Mouse (Mus musculus): ENCODE measurements around the gene Rnf208.

- no peak for TF ChIP-seq CTCF (conservative IDR thresholded peaks at IDR 0.05; ENCODE audit: insufficient read depth, insufficient read length, low read depth, low read length)
- TF ChIP-seq POLR2A (IDR thresholded peaks at IDR 0.05; ENCODE audit: low read depth, low read length) = no peak
Observed at GRCm38 (mm10) chr2:25239766-25240165, 2.3 kb upstream of the Rnf208 start.

Measured in kidney, adult 2 months (tissue).